Mouse (Mus musculus) forebrain, embryonic 16.5 days (tissue): ENCODE data around the gene Isg15. TPM values are rescaled to one million over a fixed set of nuclear protein-coding genes. Genes with fewer than 3 reads are reported as not detected.
A peak's percentile ranks its signal among the peaks of the same experiment; 100 is the strongest.

Source experiments
- ATAC-seq: fragments of 200-750 bp; cut with Nextera tagmentation; 2 replicates; pipeline ENCODE4 v1.8.0; 2017; ENCODE audit warnings: mild to moderate bottlenecking, moderate library complexity
- H3K27ac ChIP-seq: fragments of 300-500 bp; sonication (generic); 2 replicates; pipeline ENCODE4 v1.5.1; 2014; ENCODE audit warnings: low read length, control low read depth
- H3K27me3 ChIP-seq: fragments of 300-500 bp; sonication (generic); replicated peaks from 2 replicates; pipeline ENCODE4 v1.6.1; 2014; ENCODE audit warnings: low read length; ENCODE audit not compliant: control insufficient read depth, insufficient read depth
- H3K36me3 ChIP-seq: fragments of 300-500 bp; sonication (generic); 2 replicates; pipeline ENCODE4 v1.6.1; 2014; ENCODE audit not compliant: control insufficient read depth, insufficient read depth
- H3K4me1 ChIP-seq: fragments of 300-500 bp; sonication (generic); replicated peaks from 2 replicates; pipeline ENCODE4 v1.6.1; 2014; ENCODE audit warnings: low read length; ENCODE audit not compliant: control insufficient read depth, insufficient read depth
- H3K4me2 ChIP-seq: fragments of 300-500 bp; sonication (generic); 2 replicates; pipeline ENCODE4 v1.6.1; 2014; ENCODE audit warnings: mild to moderate bottlenecking, low read length, control low read depth
- H3K4me3 ChIP-seq: fragments of 300-500 bp; sonication (generic); replicated peaks from 2 replicates; pipeline ENCODE4 v1.5.1; 2014; ENCODE audit warnings: mild to moderate bottlenecking, low read length, control low read depth
- H3K9ac ChIP-seq: fragments of 300-500 bp; sonication (generic); replicated peaks from 2 replicates; pipeline ENCODE4 v1.6.1; 2014; ENCODE audit warnings: low read depth, low read length, control low read depth
- H3K9me3 ChIP-seq: fragments of 300-500 bp; sonication (generic); 2 replicates; pipeline ENCODE4 v1.6.1; 2016; ENCODE audit warnings: low read length; ENCODE audit not compliant: control insufficient read depth
- WGBS: fragments of 180-500 bp; shearing (Covaris S2); extraction: QIAGEN DNeasy Blood & Tissue Kit; methylation state at CpG from one replicate; pipeline ENCODE4 v1.1.7; 2014; 5-methylcytosine and 5-hydroxymethylcytosine counted together
- polyA plus RNA-seq: library from polyadenylated mRNA; unstranded; fragments of >200 nt; fragmentation: Nextera tagmentation; extraction: Ambion mirVana; gene quantifications from 2 replicates; pipeline ENCODE4 v1.2.1, GENCODE M21; 2015

Isg15 gene
- polyA plus RNA-seq, 1 experiment from 2014 or later: 1.5 TPM

GRCm38 (mm10) chr4:156227752-156228392, 27.3 kb upstream of the Isg15 start:
- H3K4me2 ChIP-seq: no peak overlapping the region
- peaks cover 30% of the 10 kb centered on the region for H3K36me3 ChIP-seq
- no peak overlapping the region for H3K4me3 ChIP-seq
- H3K9me3 ChIP-seq: no peaks in the 10 kb centered on the region
- ATAC-seq: peak; percentile 30; the same call in 1 of the 2 replicates
- 31% methylated on average over 18 of the region's 18 CpGs for WGBS
- no peak overlapping the region for H3K9ac ChIP-seq
- H3K4me1 ChIP-seq: peaks cover 4% of the 10 kb centered on the region; the same call in 1 of the 2 replicates
- H3K27ac ChIP-seq: no peak overlapping the region
- H3K27me3 ChIP-seq: no peaks in the 10 kb centered on the region

GRCm38 (mm10) chr4:156224276-156224675, 23.7 kb upstream of the Isg15 start:
- Histone ChIP-seq H3K36me3 (peaks cover under 1% of the 10 kb centered on the region), H3K4me1 (peaks cover 4% of the 10 kb centered on the region; the same call in 1 of the 2 replicates), H3K27ac (no peak overlapping the region), H3K9me3 (no peaks in the 10 kb centered on the region), H3K4me2 (no peak overlapping the region), H3K27me3 (no peaks in the 10 kb centered on the region), H3K4me3 (no peak overlapping the region), H3K9ac (no peak overlapping the region)
- no peak for ATAC-seq
- 94% methylated on average over 2 of the region's 2 CpGs for WGBS

GRCm38 (mm10) chr4:156219936-156220335, 19.3 kb upstream of the Isg15 start:
- no peak overlapping the region for H3K27ac ChIP-seq
- ATAC-seq: no peak
- 92% methylated on average over 11 of the region's 11 CpGs for WGBS

GRCm38 (mm10) chr4:156217838-156218237, 17.2 kb upstream of the Isg15 start:
- H3K4me2 ChIP-seq: no peak overlapping the region
- H3K4me1 ChIP-seq: no peaks in the 10 kb centered on the region
- no peaks in the 10 kb centered on the region for H3K36me3 ChIP-seq
- no peak overlapping the region for H3K27ac ChIP-seq
- no peak overlapping the region for H3K9ac ChIP-seq
- no peaks in the 10 kb centered on the region for H3K27me3 ChIP-seq
- ATAC-seq: no peak
- no peak overlapping the region for H3K4me3 ChIP-seq
- 84% methylated on average over 16 of the region's 16 CpGs for WGBS
- H3K9me3 ChIP-seq: no peaks in the 10 kb centered on the region

More at GRCm38 (mm10) chr4:156219936-156220335, 19.3 kb upstream of the Isg15 start:
- Histone ChIP-seq H3K4me2 (no peak overlapping the region), H3K4me1 (no peaks in the 10 kb centered on the region), H3K9ac (no peak overlapping the region), H3K36me3 (no peaks in the 10 kb centered on the region), H3K9me3 (no peaks in the 10 kb centered on the region), H3K4me3 (no peak overlapping the region), H3K27me3 (no peaks in the 10 kb centered on the region)

- no peaks in the 10 kb centered on the region for H3K36me3 ChIP-seq
- H3K27ac ChIP-seq: no peak overlapping the region
- H3K9me3 ChIP-seq: no peaks in the 10 kb centered on the region
- no peak overlapping the region for H3K4me3 ChIP-seq
- H3K9ac ChIP-seq: no peak overlapping the region
- no peaks in the 10 kb centered on the region for H3K4me1 ChIP-seq
- ATAC-seq: no peak
- H3K27me3 ChIP-seq: no peaks in the 10 kb centered on the region
- 82% methylated on average over 16 of the region's 16 CpGs for WGBS
- H3K4me2 ChIP-seq: no peak overlapping the region
Measured at GRCm38 (mm10) chr4:156217022-156217669, 16.5 kb upstream of the Isg15 start.

GRCm38 (mm10) chr4:156216196-156216595, 15.6 kb upstream of the Isg15 start:
- ATAC-seq: no peak
- 90% methylated on average over 2 of the region's 2 CpGs for WGBS
- H3K9me3 ChIP-seq: no peaks in the 10 kb centered on the region
- no peaks in the 10 kb centered on the region for H3K27me3 ChIP-seq
- H3K36me3 ChIP-seq: no peaks in the 10 kb centered on the region
- H3K4me1 ChIP-seq: no peaks in the 10 kb centered on the region
- no peak overlapping the region for H3K9ac ChIP-seq
- H3K4me3 ChIP-seq: no peak overlapping the region
- no peak overlapping the region for H3K4me2 ChIP-seq
- no peak overlapping the region for H3K27ac ChIP-seq

- WGBS: 78% methylated on average over 4 of the region's 4 CpGs
- Histone ChIP-seq H3K27me3 (no peaks in the 10 kb centered on the region), H3K9me3 (no peaks in the 10 kb centered on the region), H3K4me1 (no peaks in the 10 kb centered on the region), H3K4me3 (no peak within 1 kb of the TSS), H3K36me3 (no peaks in the 10 kb centered on the region), H3K4me2 (no peak within 1 kb of the TSS), H3K27ac (no peak within 1 kb of the TSS), H3K9ac (no peak within 1 kb of the TSS)
- ATAC-seq: no peak
Measured at GRCm38 (mm10) chr4:156215649-156216048, 15.0 kb upstream of the Isg15 start, which contains the start of gene Perm1. Gene Perm1, plus strand, starts transcription at chr4:156215868.

GRCm38 (mm10) chr4:156213134-156213533, 12.5 kb upstream of the Isg15 start:
- Histone ChIP-seq H3K4me1 (no peaks in the 10 kb centered on the region), H3K9ac (no peak overlapping the region), H3K27ac (no peak overlapping the region), H3K9me3 (no peaks in the 10 kb centered on the region), H3K27me3 (no peaks in the 10 kb centered on the region), H3K4me2 (no peak overlapping the region), H3K4me3 (no peak overlapping the region), H3K36me3 (no peaks in the 10 kb centered on the region)
- 93% methylated on average over 13 of the region's 13 CpGs for WGBS
- ATAC-seq: no peak

- H3K36me3 ChIP-seq: no peaks in the 10 kb centered on the region
- no peak for ATAC-seq
- no peaks in the 10 kb centered on the region for H3K27me3 ChIP-seq
- WGBS: 85% methylated on average over 13 of the region's 13 CpGs
- H3K27ac ChIP-seq: no peak overlapping the region
- peaks cover 2% of the 10 kb centered on the region; the same call in 1 of the 2 replicates for H3K4me1 ChIP-seq
- H3K9ac ChIP-seq: no peak overlapping the region
- no peaks in the 10 kb centered on the region for H3K9me3 ChIP-seq
- H3K4me3 ChIP-seq: no peak overlapping the region
- H3K4me2 ChIP-seq: no peak overlapping the region
Measured at GRCm38 (mm10) chr4:156209963-156210635, 9.5 kb upstream of the Isg15 start.
